Mouse (Mus musculus): Measurements from ENCODE around the gene Actg1.

Gene Actg1

DNA sequence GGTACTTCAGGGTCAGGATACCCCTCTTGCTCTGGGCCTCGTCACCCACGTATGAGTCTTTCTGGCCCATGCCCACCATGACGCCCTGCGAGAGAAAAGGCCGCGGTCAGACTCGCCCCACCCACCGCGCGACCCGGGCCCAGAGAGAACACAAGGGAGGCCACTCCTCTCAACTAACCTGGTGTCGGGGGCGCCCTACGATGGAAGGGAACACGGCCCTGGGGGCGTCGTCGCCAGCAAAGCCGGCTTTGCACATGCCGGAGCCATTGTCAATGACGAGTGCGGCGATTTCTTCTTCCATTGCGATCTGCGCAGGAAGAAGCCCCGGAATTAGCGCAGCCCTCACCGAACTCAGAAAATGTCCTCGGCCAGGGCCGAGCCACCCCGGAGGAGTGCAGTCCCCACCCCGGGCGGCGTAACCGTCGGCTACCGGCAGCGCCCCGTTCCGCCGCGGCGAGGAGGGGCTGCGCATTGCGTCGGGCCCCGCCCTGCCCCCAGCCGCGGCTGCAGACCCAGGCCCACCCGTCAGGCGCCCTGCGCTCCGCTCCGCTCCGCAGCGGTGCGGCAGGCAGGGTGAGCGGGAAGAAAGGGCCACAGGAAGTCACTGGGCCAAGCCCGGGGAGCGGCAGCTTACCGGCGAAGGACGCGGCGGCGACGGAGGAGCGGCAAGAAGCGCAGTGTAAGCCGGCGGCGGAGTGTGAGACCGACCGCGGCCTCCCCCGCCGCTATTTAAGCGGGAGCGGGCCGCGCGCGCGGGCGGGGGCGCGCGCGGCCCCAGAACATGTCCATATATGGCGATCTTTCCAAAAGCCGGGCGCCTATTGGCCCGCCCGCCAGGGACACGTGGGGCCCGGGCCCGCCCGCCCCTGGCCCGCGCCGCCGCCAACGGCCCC is at the start of gene Actg1:
Actg1 (minus strand) TSS at position 752 of the 893 bp plus-strand sequence.
- DNase-seq (ENCODE audit: low spot score): peak; percentile 83

GRCm38 (mm10) chr11:120397602-120398001 is 49.3 kb upstream of the Actg1 start:
- no peak for DNase-seq (ENCODE audit: low spot score)

GRCm38 (mm10) chr11:120395661-120396060 is 47.3 kb upstream of the Actg1 start:
- no peak for DNase-seq (ENCODE audit: low spot score)

DNA sequence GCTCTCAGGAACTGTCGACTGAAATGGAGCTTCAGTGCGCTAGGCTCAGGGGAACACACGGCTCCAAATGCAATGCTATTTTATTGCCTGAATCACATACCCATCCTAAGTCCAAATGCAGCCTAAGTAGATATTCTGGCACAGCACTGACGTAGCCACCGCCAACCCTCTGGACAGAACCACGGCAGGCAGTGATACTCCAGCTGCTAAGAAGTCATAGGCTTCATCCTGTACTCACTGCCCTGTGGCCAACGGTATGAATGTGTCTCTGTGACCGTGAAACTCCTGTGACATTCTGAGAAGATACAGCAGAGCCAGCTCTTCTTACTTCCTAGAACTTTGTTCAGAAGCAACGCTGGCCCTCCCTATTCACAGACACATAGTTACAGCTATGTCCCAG is 40.2 kb upstream of the Actg1 start:
- DNase-seq (ENCODE audit: low spot score): no peak

- DNase-seq (ENCODE audit: low spot score): no peak
Observed at GRCm38 (mm10) chr11:120387157-120387556, 38.8 kb upstream of the Actg1 start.

DNA sequence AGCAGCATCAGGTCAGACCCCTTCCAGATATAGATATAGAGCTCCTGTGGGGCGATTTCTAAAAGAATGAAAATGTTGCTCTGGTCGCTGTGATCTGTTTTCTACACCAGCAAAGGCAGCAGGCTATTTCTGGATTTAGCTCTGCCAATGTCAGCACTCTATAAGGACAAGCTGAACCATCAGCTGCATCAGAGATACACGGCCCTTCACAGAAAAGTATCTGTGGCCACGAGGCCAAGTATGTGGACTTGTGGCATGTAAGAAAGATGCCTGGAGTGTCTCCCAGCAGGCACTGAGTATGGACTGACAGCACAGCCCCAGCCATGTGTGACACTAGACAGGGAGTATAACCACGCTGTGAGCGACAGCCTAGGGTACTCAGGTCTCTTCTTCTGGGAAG is 38.3 kb upstream of the Actg1 start:
- DNase-seq (ENCODE audit: low spot score): no peak

DNA sequence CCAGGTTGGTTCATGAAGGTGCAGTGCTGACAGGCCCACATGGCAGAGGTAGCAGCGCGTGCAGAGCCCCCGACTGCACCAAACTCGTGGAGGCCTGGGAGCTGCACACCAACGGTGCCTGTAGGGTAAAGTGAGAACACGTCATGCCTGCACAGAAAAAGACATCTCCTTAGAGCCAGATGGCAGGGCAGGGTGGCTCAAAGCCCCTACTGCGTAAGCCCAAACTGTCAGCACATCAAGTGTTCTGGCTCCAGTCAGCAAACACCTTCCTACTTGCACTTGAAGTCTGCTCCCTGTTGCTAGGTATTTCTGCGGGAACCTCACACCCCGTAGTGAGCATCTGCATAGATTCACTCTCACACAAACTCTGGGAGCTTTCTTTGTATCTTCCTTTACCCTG is 34.2 kb upstream of the Actg1 start:
- no peak for DNase-seq (ENCODE audit: low spot score)

DNA sequence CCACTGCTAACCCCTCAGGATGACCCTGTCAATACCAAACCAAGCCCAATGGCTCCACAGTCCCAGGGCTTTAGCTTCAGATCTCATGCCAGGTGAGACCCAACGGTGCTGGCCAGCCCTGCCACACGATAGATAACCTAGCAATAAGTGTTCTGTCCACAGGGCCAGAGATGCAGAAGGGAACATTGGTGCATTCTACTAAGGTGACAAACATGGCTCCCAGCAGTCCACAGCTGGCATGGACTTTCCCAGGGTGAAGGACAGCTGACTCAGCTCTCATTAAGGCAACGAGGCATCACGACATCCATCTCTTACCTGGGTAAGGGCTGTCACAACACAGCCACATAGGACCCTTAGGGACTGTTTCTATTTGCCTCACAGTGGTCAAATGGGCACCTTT is 32.8 kb upstream of the Actg1 start:
- DNase-seq (ENCODE audit: low spot score): no peak

DNA sequence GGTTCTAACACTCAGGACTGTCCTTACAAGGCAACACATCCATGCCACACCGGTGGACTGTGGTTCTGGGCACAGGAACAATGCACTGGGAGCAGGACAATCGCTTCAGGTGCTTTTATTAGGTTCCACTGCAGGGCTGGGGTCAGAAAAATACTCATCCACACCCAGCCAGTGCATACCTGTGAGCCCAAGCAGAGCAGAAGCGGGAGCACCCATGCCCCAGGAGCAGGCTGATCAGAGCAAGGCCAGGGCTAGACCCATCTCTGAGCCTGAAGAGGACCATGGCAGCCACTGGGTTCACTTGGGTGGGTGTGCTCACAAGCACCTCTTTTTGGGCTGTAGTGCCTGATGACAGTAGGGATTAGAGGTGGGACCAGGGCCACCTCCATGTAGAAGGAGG is 31.9 kb upstream of the Actg1 start:
- no peak for DNase-seq (ENCODE audit: low spot score)

DNA sequence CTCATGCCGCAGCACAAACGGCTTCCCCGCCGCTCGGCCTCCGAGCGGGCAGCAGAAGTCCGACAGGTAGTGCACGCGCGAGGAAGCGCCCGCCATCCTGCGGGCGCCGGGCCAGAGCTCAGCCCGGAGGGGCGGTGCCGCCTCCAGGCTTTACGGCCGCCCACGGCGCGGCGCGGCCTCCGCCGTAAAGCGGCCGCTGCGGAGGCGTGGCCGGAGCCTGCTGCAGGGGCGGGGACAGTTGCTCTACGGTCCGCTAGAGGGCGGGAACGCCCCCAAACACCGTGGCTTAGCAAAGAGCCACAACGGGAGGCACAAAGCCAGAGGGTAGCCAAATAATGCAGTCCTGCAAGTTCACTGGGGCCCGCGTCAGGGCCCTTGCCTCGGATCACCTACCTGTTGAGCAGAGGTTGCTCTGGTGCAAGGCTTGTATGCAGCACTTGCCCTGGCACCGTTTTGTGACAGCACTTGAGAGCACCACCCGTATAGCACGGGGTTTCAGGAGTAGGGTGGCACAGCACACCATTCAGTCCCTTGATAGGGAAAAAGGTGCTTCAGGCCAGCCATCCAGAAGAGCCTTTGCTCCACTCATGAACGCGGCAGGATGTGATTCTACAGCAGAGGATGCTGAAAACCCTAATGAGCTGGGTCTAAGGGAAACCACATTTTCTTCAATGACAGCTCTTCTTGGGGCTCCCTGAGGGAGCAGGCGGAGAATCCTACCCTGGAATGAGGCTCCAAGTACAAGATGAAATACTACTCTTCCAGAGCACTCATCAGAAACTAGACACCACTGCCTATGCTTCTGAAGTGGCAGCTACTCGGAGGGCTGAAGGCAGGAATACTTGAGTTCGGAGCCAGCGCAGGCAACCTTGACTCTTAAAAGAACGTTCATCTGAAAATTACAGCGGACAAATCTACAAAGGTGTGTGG is 30.5 kb upstream of the Actg1 start, which contains the start of gene Faap100:
Faap100 (minus strand) TSS at position 154 of the 930 bp plus-strand sequence.
- peak; percentile 91 for DNase-seq (ENCODE audit: low spot score)

GRCm38 (mm10) chr11:120378031-120378610 is 29.8 kb upstream of the Actg1 start:
- peak; percentile 63 for DNase-seq (ENCODE audit: low spot score)

- DNase-seq (ENCODE audit: low spot score): no peak
Observed at GRCm38 (mm10) chr11:120377337-120377736, 29.0 kb upstream of the Actg1 start.

DNA sequence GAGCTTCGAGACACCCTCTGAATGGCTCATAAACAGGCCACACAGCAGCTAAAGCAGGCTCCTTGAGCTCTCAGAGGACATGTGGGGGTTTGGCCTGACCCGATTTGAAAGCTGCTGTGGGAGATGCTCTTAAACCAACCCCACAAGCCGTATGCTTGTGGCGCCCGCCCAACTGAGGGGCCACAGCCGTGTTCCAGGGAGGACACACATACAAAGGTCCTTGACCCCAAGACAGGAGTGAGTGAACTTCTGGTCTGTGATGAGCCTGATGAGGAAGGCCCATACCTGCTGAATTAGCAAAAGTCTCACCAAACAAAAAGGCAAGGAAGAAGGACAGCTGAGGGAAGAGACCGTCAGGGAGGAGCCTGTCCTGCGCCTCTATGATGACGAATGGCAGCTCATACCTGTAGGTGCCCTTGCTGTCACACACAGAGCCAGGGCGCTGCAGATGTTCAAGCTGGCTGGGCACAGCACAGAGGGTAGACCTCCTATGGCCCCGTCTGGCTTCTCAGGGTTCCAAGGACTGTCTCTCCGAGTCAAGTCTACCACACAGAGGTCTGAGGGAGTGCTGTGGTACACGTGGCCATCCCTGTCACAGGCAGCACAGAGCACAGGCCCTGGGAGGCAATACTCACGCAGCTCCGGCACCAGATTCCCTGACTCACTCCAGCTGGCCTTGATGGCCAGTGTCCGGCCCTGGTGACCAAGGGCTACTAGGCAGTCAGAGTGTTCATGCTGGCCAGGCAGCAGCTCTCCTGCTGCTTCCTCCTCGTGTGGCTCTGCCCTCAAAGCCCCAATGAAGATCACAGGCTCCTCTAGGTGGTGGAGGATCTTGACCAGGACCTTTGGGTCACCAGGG is 28.2 kb upstream of the Actg1 start:
- DNase-seq (ENCODE audit: low spot score): no peak

DNA sequence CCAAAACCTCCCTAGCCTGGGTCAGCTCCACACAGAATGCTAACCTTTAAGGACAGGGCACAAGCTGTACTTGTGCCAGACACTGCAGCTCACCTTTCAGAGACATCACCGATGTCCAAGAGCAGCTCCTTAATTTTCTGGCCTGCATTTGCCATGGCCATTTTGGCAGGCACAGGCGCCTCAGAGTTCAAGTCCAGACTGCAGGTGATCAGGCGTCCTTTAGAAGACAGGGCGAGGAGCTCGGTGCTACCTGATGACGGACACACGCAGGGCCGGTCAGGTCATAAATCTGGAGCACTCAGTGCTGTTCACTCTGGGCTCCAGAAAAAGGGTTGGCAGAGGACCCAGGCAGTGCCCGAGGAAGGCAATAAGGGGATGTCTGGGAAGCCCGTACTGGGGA is 27.0 kb upstream of the Actg1 start:
- no peak for DNase-seq (ENCODE audit: low spot score)

DNA sequence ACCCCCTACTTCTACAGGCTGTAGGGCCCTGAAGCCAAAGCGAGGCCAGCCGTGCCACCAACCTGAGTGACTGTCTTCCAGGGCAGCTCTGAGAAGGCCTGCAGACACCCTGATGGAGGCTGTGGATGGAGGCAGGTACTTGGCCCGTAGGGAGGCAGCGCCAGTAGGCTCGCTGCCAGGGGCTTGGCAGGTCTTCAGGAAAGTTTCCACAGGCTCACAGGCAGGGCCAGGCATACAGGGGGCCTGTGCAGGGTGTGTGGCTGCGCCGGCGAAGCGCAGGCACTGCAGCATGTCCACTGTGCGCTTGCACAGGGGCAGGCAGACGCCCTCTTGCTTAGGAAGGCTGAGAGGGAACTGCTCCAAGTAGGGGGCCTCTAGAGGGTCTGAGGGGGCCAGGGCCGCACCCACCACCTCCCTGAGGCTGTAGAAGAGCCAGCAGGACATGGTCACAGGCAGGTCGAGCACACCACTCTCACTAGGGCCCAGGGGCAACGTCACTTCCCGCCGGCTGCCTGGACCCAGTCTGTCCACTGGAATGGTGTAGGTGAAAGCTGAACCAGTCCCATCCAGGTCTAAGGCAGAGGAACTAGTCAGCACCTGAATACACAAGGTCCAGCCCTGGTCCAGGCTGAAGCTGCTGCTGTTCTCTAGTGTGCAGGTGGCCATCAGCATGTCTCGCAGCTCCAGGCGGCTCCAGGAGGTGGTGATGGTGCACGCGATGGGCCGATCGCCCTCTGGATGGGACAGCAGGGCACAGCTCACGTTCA is 25.7 kb upstream of the Actg1 start:
- DNase-seq (ENCODE audit: low spot score): peak; percentile 63

DNA sequence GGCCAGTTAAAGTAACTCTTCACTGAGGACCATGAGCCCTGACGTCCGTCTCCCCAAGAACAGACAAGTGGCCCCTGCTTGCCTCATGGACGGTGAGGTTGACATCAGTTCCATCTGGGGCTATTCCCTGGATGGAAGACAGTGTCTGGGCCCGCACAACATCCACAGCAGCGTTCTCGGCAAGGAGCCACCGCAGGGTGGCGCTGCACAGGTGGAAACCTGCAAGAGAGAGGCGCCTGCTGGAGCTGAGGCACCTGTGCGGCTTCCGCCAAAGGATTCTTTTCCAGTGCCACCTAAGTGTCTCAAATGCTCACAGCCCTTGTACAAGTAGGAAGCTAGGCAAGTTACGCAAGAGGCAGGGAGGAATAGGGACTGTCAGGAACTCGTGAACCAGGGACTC is 24.7 kb upstream of the Actg1 start:
- DNase-seq (ENCODE audit: low spot score): no peak

GRCm38 (mm10) chr11:120369656-120370055 is 21.3 kb upstream of the Actg1 start:
- peak; percentile 74 for DNase-seq (ENCODE audit: low spot score)

DNA sequence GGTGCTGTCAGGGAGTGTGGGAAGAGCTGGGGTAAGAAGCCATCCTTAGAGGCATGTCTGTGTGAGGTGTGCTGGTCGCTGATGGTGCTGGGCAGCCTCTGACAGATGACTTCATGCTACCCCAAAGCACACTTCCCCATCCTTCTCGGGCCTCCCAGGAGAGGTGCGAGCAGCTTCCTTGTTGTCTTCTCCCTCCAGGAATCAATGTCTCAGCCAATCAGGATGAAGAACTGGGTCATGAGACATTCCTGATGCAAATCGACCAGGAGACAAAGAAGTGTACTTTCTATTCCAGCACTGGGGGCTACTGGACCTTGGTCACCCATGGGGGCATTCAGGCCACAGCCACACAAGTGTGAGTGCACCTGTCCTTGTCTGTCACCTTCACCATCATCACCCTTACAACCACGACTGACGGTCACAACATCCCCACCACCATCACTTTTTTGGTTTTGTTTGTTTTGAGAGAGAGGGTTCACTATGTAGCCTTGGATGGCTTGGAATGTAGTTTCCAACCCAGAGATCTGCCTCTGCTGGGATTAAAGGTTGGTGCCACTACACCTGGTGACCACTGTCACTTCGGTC is 18.2 kb upstream of the Actg1 start:
- no peak for DNase-seq (ENCODE audit: low spot score)

GRCm38 (mm10) chr11:120362891-120363290 is 14.5 kb upstream of the Actg1 start:
- DNase-seq (ENCODE audit: low spot score): no peak

- no peak for DNase-seq (ENCODE audit: low spot score)
Observed at GRCm38 (mm10) chr11:120361295-120361694, 13.0 kb upstream of the Actg1 start, which contains the start of gene Fscn2. TSS of gene Fscn2 (plus strand) at chr11:120361534.
